Mouse (Mus musculus) forebrain, embryonic 16.5 days (tissue): Measurements from ENCODE around the gene Ccdc185. TPM values are rescaled to one million over a fixed set of nuclear protein-coding genes. Genes with fewer than 3 reads are reported as not detected.
A peak's percentile ranks its signal among the peaks of the same experiment; 100 is the strongest.

Source experiments
- ATAC-seq: fragments of 200-750 bp; cut with Nextera tagmentation; 2 replicates; pipeline ENCODE4 v1.8.0; 2017; ENCODE audit warnings: mild to moderate bottlenecking, moderate library complexity
- H3K27ac ChIP-seq: fragments of 300-500 bp; sonication (generic); 2 replicates; pipeline ENCODE4 v1.5.1; 2014; ENCODE audit warnings: low read length, control low read depth
- H3K27me3 ChIP-seq: fragments of 300-500 bp; sonication (generic); replicated peaks from 2 replicates; pipeline ENCODE4 v1.6.1; 2014; ENCODE audit warnings: low read length; ENCODE audit not compliant: control insufficient read depth, insufficient read depth
- H3K36me3 ChIP-seq: fragments of 300-500 bp; sonication (generic); 2 replicates; pipeline ENCODE4 v1.6.1; 2014; ENCODE audit not compliant: control insufficient read depth, insufficient read depth
- H3K4me1 ChIP-seq: fragments of 300-500 bp; sonication (generic); replicated peaks from 2 replicates; pipeline ENCODE4 v1.6.1; 2014; ENCODE audit warnings: low read length; ENCODE audit not compliant: control insufficient read depth, insufficient read depth
- H3K4me2 ChIP-seq: fragments of 300-500 bp; sonication (generic); 2 replicates; pipeline ENCODE4 v1.6.1; 2014; ENCODE audit warnings: mild to moderate bottlenecking, low read length, control low read depth
- H3K4me3 ChIP-seq: fragments of 300-500 bp; sonication (generic); replicated peaks from 2 replicates; pipeline ENCODE4 v1.5.1; 2014; ENCODE audit warnings: mild to moderate bottlenecking, low read length, control low read depth
- H3K9ac ChIP-seq: fragments of 300-500 bp; sonication (generic); replicated peaks from 2 replicates; pipeline ENCODE4 v1.6.1; 2014; ENCODE audit warnings: low read depth, low read length, control low read depth
- H3K9me3 ChIP-seq: fragments of 300-500 bp; sonication (generic); 2 replicates; pipeline ENCODE4 v1.6.1; 2016; ENCODE audit warnings: low read length; ENCODE audit not compliant: control insufficient read depth
- WGBS: fragments of 180-500 bp; shearing (Covaris S2); extraction: QIAGEN DNeasy Blood & Tissue Kit; methylation state at CpG from one replicate; pipeline ENCODE4 v1.1.7; 2014; 5-methylcytosine and 5-hydroxymethylcytosine counted together
- polyA plus RNA-seq: library from polyadenylated mRNA; unstranded; fragments of >200 nt; fragmentation: Nextera tagmentation; extraction: Ambion mirVana; gene quantifications from 2 replicates; pipeline ENCODE4 v1.2.1, GENCODE M21; 2015

The Ccdc185 gene
- polyA plus RNA-seq, 1 experiment from 2014 or later, result not detected

GRCm38 (mm10) chr1:182779024-182779520 is 30.1 kb upstream of the Ccdc185 start:
- no peaks in the 10 kb centered on the region for H3K36me3 ChIP-seq
- no peaks in the 10 kb centered on the region for H3K9me3 ChIP-seq
- H3K27me3 ChIP-seq, result no peaks in the 10 kb centered on the region
- H3K4me1 ChIP-seq, result no peaks in the 10 kb centered on the region
- no peak overlapping the region for H3K4me2 ChIP-seq
- H3K9ac ChIP-seq, result no peak overlapping the region
- no peak overlapping the region for H3K27ac ChIP-seq
- 94% methylated on average over 6 of the region's 6 CpGs for WGBS
- ATAC-seq, result no peak
- H3K4me3 ChIP-seq, result no peak overlapping the region

GRCm38 (mm10) chr1:182778225-182778624 is 29.2 kb upstream of the Ccdc185 start:
- H3K9ac ChIP-seq, result no peak overlapping the region
- no peak overlapping the region for H3K4me2 ChIP-seq
- WGBS, result 84% methylated on average over 13 of the region's 13 CpGs
- no peaks in the 10 kb centered on the region for H3K36me3 ChIP-seq
- H3K4me1 ChIP-seq, result no peaks in the 10 kb centered on the region
- H3K9me3 ChIP-seq, result no peaks in the 10 kb centered on the region
- no peaks in the 10 kb centered on the region for H3K27me3 ChIP-seq
- ATAC-seq, result no peak
- H3K4me3 ChIP-seq, result no peak overlapping the region
- H3K27ac ChIP-seq, result no peak overlapping the region

GRCm38 (mm10) chr1:182776749-182777410 is 27.9 kb upstream of the Ccdc185 start:
- no peak overlapping the region for H3K9ac ChIP-seq
- WGBS, result 81% methylated on average over 10 of the region's 10 CpGs
- H3K36me3 ChIP-seq, result no peaks in the 10 kb centered on the region
- H3K27ac ChIP-seq, result no peak overlapping the region
- no peaks in the 10 kb centered on the region for H3K9me3 ChIP-seq
- no peaks in the 10 kb centered on the region for H3K27me3 ChIP-seq
- no peak overlapping the region for H3K4me3 ChIP-seq
- no peak for ATAC-seq
- H3K4me1 ChIP-seq, result no peaks in the 10 kb centered on the region
- H3K4me2 ChIP-seq, result no peak overlapping the region

GRCm38 (mm10) chr1:182775576-182775975 is 26.6 kb upstream of the Ccdc185 start:
- Histone ChIP-seq H3K9me3 (no peaks in the 10 kb centered on the region), H3K9ac (no peak overlapping the region), H3K27me3 (no peaks in the 10 kb centered on the region), H3K4me1 (no peaks in the 10 kb centered on the region), H3K36me3 (no peaks in the 10 kb centered on the region), H3K4me2 (no peak overlapping the region), H3K4me3 (no peak overlapping the region), H3K27ac (no peak overlapping the region)
- 83% methylated on average over 7 of the region's 7 CpGs for WGBS
- no peak for ATAC-seq

GRCm38 (mm10) chr1:182764541-182765281 is 15.7 kb upstream of the Ccdc185 start:
- 1% methylated on average over 27 of the region's 27 CpGs for WGBS
- Histone ChIP-seq H3K4me2 (peak overlapping the region; percentile 78), H3K9me3 (no peaks in the 10 kb centered on the region; the same call in 1 of the 2 replicates), H3K27ac (peak overlapping the region; percentile 75), H3K4me3 (peak overlapping the region; percentile 74), H3K27me3 (0 out of 2 replicates have a peak, but pooled peaks cover 3% of the 10 kb centered on the region), H3K36me3 (no peaks in the 10 kb centered on the region), H3K4me1 (peaks cover 14% of the 10 kb centered on the region), H3K9ac (peak overlapping the region; percentile 73)
- peak; percentile 65 for ATAC-seq

GRCm38 (mm10) chr1:182763716-182764461 is 14.9 kb upstream of the Ccdc185 start, which contains the start of gene Susd4:
Gene Susd4 (plus strand): TSS chr1:182763860.
- Histone ChIP-seq H3K36me3 (no peaks in the 10 kb centered on the region), H3K4me2 (peak within 1 kb of the TSS; percentile 78), H3K9me3 (no peaks in the 10 kb centered on the region), H3K27ac (peak within 1 kb of the TSS; percentile 75), H3K4me3 (peak within 1 kb of the TSS; percentile 74), H3K27me3 (0 out of 2 replicates have a peak, but pooled peaks cover 3% of the 10 kb centered on the region), H3K9ac (peak within 1 kb of the TSS; percentile 73), H3K4me1 (peaks cover 14% of the 10 kb centered on the region)
- ATAC-seq, result peak; percentile 93
- WGBS, result under 1% methylated on average over 80 of the region's 95 CpGs

GRCm38 (mm10) chr1:182763191-182763715 is 14.3 kb upstream of the Ccdc185 start:
- no peaks in the 10 kb centered on the region for H3K9me3 ChIP-seq
- 6% methylated on average over 17 of the region's 17 CpGs for WGBS
- peak overlapping the region; percentile 78 for H3K4me2 ChIP-seq
- no peaks in the 10 kb centered on the region for H3K36me3 ChIP-seq
- no peak; the same call in 1 of the 2 replicates for ATAC-seq
- H3K27ac ChIP-seq, result peak overlapping the region; percentile 75; the same call in 1 of the 2 replicates
- H3K27me3 ChIP-seq, result 0 out of 2 replicates have a peak, but pooled peaks cover 3% of the 10 kb centered on the region
- H3K9ac ChIP-seq, result peak overlapping the region; percentile 73
- H3K4me1 ChIP-seq, result peaks cover 14% of the 10 kb centered on the region
- peak overlapping the region; percentile 74 for H3K4me3 ChIP-seq

GRCm38 (mm10) chr1:182758783-182759182 is 9.8 kb upstream of the Ccdc185 start:
- no peaks in the 10 kb centered on the region for H3K36me3 ChIP-seq
- H3K27me3 ChIP-seq, result no peaks in the 10 kb centered on the region
- peaks cover 2% of the 10 kb centered on the region; the same call in 1 of the 2 replicates for H3K4me1 ChIP-seq
- WGBS, result 96% methylated on average over 1 of the region's 1 CpGs
- H3K9ac ChIP-seq, result no peak overlapping the region
- no peak overlapping the region for H3K4me2 ChIP-seq
- ATAC-seq, result no peak
- no peak overlapping the region for H3K27ac ChIP-seq
- H3K4me3 ChIP-seq, result no peak overlapping the region
- H3K9me3 ChIP-seq, result no peaks in the 10 kb centered on the region
